Mouse (Mus musculus) left cerebral cortex, postnatal 4 days (tissue): ENCODE results near the gene Mamld1. TPM values are rescaled to one million over a fixed set of nuclear protein-coding genes. Genes with fewer than 3 reads are reported as not detected.
A peak's percentile ranks its signal among the peaks of the same experiment; 100 is the strongest.

Experiments used
- DNase-seq: peaks from one replicate; pipeline ENCODE4 v3.0.0-alpha.2; 2022
- intact Hi-C: fragments of 180-260 bp; cut with DNase I; formaldehyde crosslinking; loops from one replicate; pipeline ENCODE4 v1.15.1; 2025
- total RNA-seq, 2 experiments: library from RNA; stranded (reverse); gene quantifications; 2 replicates each; pipeline ENCODE4 v1.2.3; 2021

The Mamld1 gene
- total RNA-seq, 2 experiments from 2014 or later, result 18.0 to 22.0 TPM

GRCm38 (mm10) chrX:71125013-71125412, 75.0 kb downstream of the Mamld1 start:
- DNase-seq, result no peak
- intact Hi-C loops, result no loop called here

- intact Hi-C loops, result no loop called here
- DNase-seq, result peak; percentile 17
These were observed 81.4 kb downstream of the Mamld1 start for GRCm38 (mm10) chrX:71131464-71131863.

GRCm38 (mm10) chrX:71141390-71141789, 91.3 kb downstream of the Mamld1 start:
- DNase-seq, result no peak
- intact Hi-C loops, result no loop called here

DNA sequence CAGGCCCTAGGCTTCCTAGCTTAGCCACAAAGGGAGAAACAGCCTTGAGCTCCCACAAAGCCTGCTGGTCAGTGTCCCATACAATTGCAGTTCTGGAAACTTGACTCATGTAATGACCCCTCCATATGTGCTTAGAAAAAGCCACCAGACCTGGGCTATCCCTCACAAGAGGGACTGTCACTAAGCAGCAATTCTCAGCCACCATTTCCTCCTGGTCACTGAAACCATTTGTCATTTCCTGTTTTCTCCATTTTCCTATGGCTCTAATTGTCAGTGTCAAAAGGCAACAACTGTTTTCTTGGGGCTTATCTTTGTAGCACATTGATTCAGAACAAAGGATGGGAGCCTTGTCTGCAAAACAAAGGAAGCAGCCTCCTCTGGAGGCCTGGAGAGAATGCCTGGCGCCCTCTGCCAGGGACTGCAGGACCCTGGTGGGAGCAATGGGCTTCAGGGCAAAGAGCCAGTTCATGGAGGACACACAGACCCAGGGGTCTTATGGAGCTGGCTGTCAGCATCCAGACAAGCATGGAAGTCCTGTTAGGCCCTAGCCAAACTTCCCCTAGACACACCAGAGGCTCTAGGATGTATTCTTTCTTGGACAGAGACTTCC, 99.5 kb downstream of the Mamld1 start:
- intact Hi-C loops, result no loop called here
- peak; percentile 3 for DNase-seq

- peak; percentile 79 for DNase-seq
- intact Hi-C loops, result no loop called here
These were observed 100.5 kb downstream of the Mamld1 start for GRCm38 (mm10) chrX:71150551-71151001.

- no peak for DNase-seq
- intact Hi-C loops, result no loop called here
These were observed 131.5 kb downstream of the Mamld1 start for GRCm38 (mm10) chrX:71181526-71181925.

DNA sequence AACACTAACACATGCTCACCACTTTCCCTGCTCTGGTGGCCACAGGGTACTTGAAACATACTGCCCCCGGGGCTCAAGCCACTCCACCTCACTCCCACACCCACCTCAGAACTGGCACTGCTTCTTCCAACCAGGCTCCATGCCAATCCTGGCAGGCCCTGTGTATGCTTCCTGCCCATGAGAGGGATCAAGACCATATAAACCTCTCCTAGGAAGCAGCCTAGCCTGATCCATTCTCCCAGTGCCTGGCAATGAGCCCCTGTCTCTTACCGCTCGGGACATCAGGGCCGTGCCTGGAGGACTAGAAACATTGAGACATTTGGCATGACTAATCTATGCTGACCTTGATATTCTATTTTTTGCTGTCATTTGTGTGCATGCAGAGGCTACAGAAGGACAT, 133.6 kb downstream of the Mamld1 start:
- peak; percentile 41 for DNase-seq
- intact Hi-C loops, result no loop called here

DNA sequence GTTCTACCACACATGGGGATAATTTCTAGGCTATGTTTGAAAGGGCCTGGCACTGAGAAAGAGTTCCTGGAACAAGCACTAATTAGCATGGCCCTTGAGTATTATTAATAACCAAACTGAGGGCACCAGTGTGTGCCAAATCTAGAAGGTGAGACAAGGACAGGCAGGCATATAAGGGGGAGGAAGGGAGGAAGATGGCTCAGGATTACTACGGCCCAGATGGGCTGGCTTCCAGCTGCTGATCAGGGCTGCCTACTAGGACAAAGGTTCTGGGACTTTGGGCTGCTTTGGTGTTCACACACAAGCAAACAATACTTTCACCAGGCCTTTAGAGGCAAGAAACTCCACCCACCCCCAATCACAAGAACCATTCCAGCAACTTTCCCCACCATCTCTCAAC, 136.3 kb downstream of the Mamld1 start:
- no peak for DNase-seq
- intact Hi-C loops, result no loop called here

DNA sequence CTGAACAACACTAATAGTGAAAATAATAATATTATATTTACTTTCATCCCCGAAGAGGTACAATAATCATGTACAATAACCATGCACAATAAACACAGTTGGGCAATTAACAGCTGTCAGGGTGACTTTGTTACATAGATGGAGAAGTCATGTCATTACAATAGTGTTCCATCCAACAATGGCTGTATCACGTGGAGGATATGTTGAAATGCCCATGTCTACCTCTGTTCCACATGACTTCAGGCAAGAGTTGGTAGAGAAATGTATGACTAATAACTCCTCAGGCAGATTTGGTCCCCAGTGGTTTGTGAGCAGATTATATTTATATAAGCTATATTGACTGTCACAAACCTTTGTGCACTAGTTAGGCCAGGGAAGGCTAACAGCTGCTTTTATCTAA, 154.7 kb downstream of the Mamld1 start:
- intact Hi-C loops, result no loop called here
- no peak for DNase-seq

Other genes starting within 250 kb of the Mamld1 start
- 1 to 10 TPM; 3.7 to 4.6 TPM for gene Mtm1, start 160.5 kb downstream of the Mamld1 start, total RNA-seq